Mouse (Mus musculus): ENCODE results near the gene Ubap2. TPM values are rescaled to one million over a fixed set of nuclear protein-coding genes. Genes with fewer than 3 reads are reported as not detected.

Gene Ubap2
- polyA plus RNA-seq, 1 experiment from 2014 or later, result 67.3 TPM

DNA sequence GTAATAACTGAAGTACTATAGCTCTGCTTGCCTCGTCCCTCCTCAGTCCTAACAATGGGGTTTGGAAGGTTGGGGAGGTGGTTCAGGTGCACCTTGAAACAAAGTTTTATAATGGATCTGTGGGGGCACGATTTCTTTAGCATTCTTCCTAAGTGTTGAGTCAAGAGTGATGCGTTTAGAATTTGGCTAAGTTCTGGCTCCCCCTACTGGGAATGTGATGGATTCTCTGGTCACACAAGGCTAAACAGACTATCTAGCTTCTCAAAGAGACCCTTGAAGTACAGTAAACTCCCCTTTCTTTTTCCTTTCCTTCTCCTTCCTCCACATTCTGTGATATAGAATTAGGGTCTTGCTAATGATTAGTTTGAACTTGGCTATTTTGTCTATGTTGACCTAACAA is 11.5 kb upstream of the Ubap2 start:
- DNase-seq (ENCODE audit: low spot score), result peak; percentile 74
- H3K27ac ChIP-seq (replicated peaks; ENCODE audit: low read depth, low read length), result no peak overlapping the region
- H3K9ac ChIP-seq (replicated peaks; ENCODE audit: low read length), result no peak overlapping the region
- no peak for ATAC-seq (replicated peaks; ENCODE audit: insufficient number of reproducible peaks, low FRiP score, low TSS enrichment, low read depth)
- no peaks in the 10 kb centered on the region for H3K4me1 ChIP-seq (ENCODE audit: control insufficient read depth, insufficient read depth, low read length)
- no peaks in the 10 kb centered on the region for H3K27me3 ChIP-seq (ENCODE audit: control insufficient read depth, insufficient read depth, low read length)
- H3K4me2 ChIP-seq (ENCODE audit: low read depth, low read length), result no peak overlapping the region
- no peak overlapping the region for H3K4me3 ChIP-seq (ENCODE audit: low read depth, low read length)
- H3K9me3 ChIP-seq (replicated peaks; ENCODE audit: control insufficient read depth, low read length), result no peaks in the 10 kb centered on the region
- WGBS, result 23% methylated on average over 3 of the region's 3 CpGs
- H3K36me3 ChIP-seq (replicated peaks; ENCODE audit: control insufficient read depth, insufficient read depth, low read depth, low read length), result no peaks in the 10 kb centered on the region; the same call in 1 of the 2 replicates

DNA sequence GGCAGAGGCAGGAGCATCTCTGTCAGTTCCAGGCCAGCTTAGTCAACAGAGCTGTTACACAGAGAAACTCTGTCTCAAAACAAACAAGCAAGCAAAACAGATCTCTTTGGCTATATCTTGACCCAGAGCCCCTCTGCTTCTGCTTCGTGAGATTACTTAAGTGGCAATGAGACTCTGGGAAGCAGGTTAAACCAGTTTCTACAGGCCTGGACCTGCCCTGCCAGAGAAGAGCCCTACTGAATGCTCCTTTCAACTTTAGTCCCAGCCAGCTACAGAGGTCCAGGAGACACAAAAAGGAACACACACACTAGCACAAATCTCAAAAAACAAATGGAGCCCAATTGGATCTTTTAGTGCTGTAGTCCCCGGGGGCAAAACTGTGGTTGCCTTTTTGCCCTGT is 9.1 kb upstream of the Ubap2 start:
- DNase-seq (ENCODE audit: low spot score), result peak; percentile 51
- H3K27ac ChIP-seq (replicated peaks; ENCODE audit: low read depth, low read length), result no peak overlapping the region
- 65% methylated on average over 2 of the region's 2 CpGs for WGBS

GRCm38 (mm10) chr4:41275927-41276326 is 983 bp upstream of the Ubap2 start:
- Histone ChIP-seq H3K27ac (replicated peaks; ENCODE audit: low read depth, low read length) (peak overlapping the region; percentile 53), H3K4me2 (ENCODE audit: low read depth, low read length) (peak overlapping the region; percentile 32), H3K4me1 (ENCODE audit: control insufficient read depth, insufficient read depth, low read length) (no peaks in the 10 kb centered on the region; the same call in 1 of the 2 replicates), H3K9ac (replicated peaks; ENCODE audit: low read length) (peak overlapping the region; percentile 77), H3K9me3 (replicated peaks; ENCODE audit: control insufficient read depth, low read length) (no peaks in the 10 kb centered on the region), H3K4me3 (ENCODE audit: low read depth, low read length) (peak overlapping the region; percentile 53), H3K36me3 (replicated peaks; ENCODE audit: control insufficient read depth, insufficient read depth, low read depth, low read length) (no peaks in the 10 kb centered on the region), H3K27me3 (ENCODE audit: control insufficient read depth, insufficient read depth, low read length) (no peaks in the 10 kb centered on the region)
- no peak for ATAC-seq (replicated peaks; ENCODE audit: insufficient number of reproducible peaks, low FRiP score, low TSS enrichment, low read depth)
- 77% methylated on average over 5 of the region's 5 CpGs for WGBS
- DNase-seq (ENCODE audit: low spot score), result peak; percentile 5

More for the DNA sequence above, 9.1 kb upstream of the Ubap2 start:
- Histone ChIP-seq H3K27me3 (ENCODE audit: control insufficient read depth, insufficient read depth, low read length) (no peaks in the 10 kb centered on the region), H3K4me1 (ENCODE audit: control insufficient read depth, insufficient read depth, low read length) (no peaks in the 10 kb centered on the region), H3K4me2 (ENCODE audit: low read depth, low read length) (no peak overlapping the region), H3K9ac (replicated peaks; ENCODE audit: low read length) (no peak overlapping the region), H3K36me3 (replicated peaks; ENCODE audit: control insufficient read depth, insufficient read depth, low read depth, low read length) (no peaks in the 10 kb centered on the region), H3K9me3 (replicated peaks; ENCODE audit: control insufficient read depth, low read length) (no peaks in the 10 kb centered on the region), H3K4me3 (ENCODE audit: low read depth, low read length) (no peak overlapping the region)
- no peak for ATAC-seq (replicated peaks; ENCODE audit: insufficient number of reproducible peaks, low FRiP score, low TSS enrichment, low read depth)

GRCm38 (mm10) chr4:41274377-41274979 is 466 bp downstream of the Ubap2 start:
- Histone ChIP-seq H3K4me2 (ENCODE audit: low read depth, low read length) (peak overlapping the region; percentile 68), H3K4me1 (ENCODE audit: control insufficient read depth, insufficient read depth, low read length) (no peaks in the 10 kb centered on the region; the same call in 1 of the 2 replicates), H3K4me3 (ENCODE audit: low read depth, low read length) (peak overlapping the region; percentile 53), H3K27ac (replicated peaks; ENCODE audit: low read depth, low read length) (peak overlapping the region; percentile 75), H3K36me3 (replicated peaks; ENCODE audit: control insufficient read depth, insufficient read depth, low read depth, low read length) (peaks cover 3% of the 10 kb centered on the region; the same call in 1 of the 2 replicates), H3K27me3 (ENCODE audit: control insufficient read depth, insufficient read depth, low read length) (no peaks in the 10 kb centered on the region), H3K9me3 (replicated peaks; ENCODE audit: control insufficient read depth, low read length) (no peaks in the 10 kb centered on the region), H3K9ac (replicated peaks; ENCODE audit: low read length) (peak overlapping the region; percentile 92)
- no peak for DNase-seq (ENCODE audit: low spot score)
- 3% methylated on average over 18 of the region's 18 CpGs for WGBS
- peak; percentile 66 for ATAC-seq (replicated peaks; ENCODE audit: insufficient number of reproducible peaks, low FRiP score, low TSS enrichment, low read depth)

DNA sequence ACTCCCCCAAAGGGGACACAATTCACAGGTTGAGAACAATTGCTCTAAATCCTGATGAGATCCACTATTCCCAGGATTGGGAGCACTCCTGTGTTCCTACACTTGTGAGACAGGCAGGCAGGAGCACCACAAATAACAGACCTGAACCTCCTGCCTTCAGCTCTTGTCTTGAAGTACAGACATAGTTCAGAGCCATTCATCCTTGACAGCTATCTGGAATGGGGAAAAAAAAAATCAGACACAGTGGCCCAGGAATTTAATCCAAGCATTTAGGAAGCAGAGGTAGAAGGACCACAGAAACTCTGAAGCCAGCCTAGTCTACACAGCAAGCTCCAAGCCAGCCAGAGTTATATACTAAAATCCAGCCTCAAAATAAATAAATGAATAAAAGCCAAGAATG is 6.8 kb downstream of the Ubap2 start:
- H3K36me3 ChIP-seq (replicated peaks; ENCODE audit: control insufficient read depth, insufficient read depth, low read depth, low read length), result peaks cover 3% of the 10 kb centered on the region
- H3K9me3 ChIP-seq (replicated peaks; ENCODE audit: control insufficient read depth, low read length), result no peaks in the 10 kb centered on the region
- ATAC-seq (replicated peaks; ENCODE audit: insufficient number of reproducible peaks, low FRiP score, low TSS enrichment, low read depth), result no peak

GRCm38 (mm10) chr4:41266350-41266749 is 8.6 kb downstream of the Ubap2 start:
- Histone ChIP-seq H3K27ac (replicated peaks; ENCODE audit: low read depth, low read length) (no peak overlapping the region), H3K9me3 (replicated peaks; ENCODE audit: control insufficient read depth, low read length) (no peaks in the 10 kb centered on the region), H3K9ac (replicated peaks; ENCODE audit: low read length) (no peak overlapping the region), H3K4me2 (ENCODE audit: low read depth, low read length) (no peak overlapping the region), H3K4me3 (ENCODE audit: low read depth, low read length) (no peak overlapping the region), H3K27me3 (ENCODE audit: control insufficient read depth, insufficient read depth, low read length) (no peaks in the 10 kb centered on the region), H3K36me3 (replicated peaks; ENCODE audit: control insufficient read depth, insufficient read depth, low read depth, low read length) (peaks cover 3% of the 10 kb centered on the region), H3K4me1 (ENCODE audit: control insufficient read depth, insufficient read depth, low read length) (no peaks in the 10 kb centered on the region)
- DNase-seq (ENCODE audit: low spot score), result no peak
- ATAC-seq (replicated peaks; ENCODE audit: insufficient number of reproducible peaks, low FRiP score, low TSS enrichment, low read depth), result no peak
- 90% methylated on average over 4 of the region's 4 CpGs for WGBS

More for the DNA sequence above, 6.8 kb downstream of the Ubap2 start:
- Histone ChIP-seq H3K4me1 (ENCODE audit: control insufficient read depth, insufficient read depth, low read length) (no peaks in the 10 kb centered on the region; the same call in 1 of the 2 replicates), H3K4me3 (ENCODE audit: low read depth, low read length) (no peak overlapping the region), H3K27me3 (ENCODE audit: control insufficient read depth, insufficient read depth, low read length) (no peaks in the 10 kb centered on the region), H3K9ac (replicated peaks; ENCODE audit: low read length) (no peak overlapping the region), H3K4me2 (ENCODE audit: low read depth, low read length) (no peak overlapping the region), H3K27ac (replicated peaks; ENCODE audit: low read depth, low read length) (no peak overlapping the region)
- DNase-seq (ENCODE audit: low spot score), result no peak

GRCm38 (mm10) chr4:41260691-41261090 is 14.3 kb downstream of the Ubap2 start:
- no peak overlapping the region for H3K4me3 ChIP-seq (ENCODE audit: low read depth, low read length)
- H3K4me2 ChIP-seq (ENCODE audit: low read depth, low read length), result no peak overlapping the region
- no peak overlapping the region for H3K27ac ChIP-seq (replicated peaks; ENCODE audit: low read depth, low read length)
- no peaks in the 10 kb centered on the region for H3K36me3 ChIP-seq (replicated peaks; ENCODE audit: control insufficient read depth, insufficient read depth, low read depth, low read length)
- no peak for ATAC-seq (replicated peaks; ENCODE audit: insufficient number of reproducible peaks, low FRiP score, low TSS enrichment, low read depth)
- no peak for DNase-seq (ENCODE audit: low spot score)
- no peak overlapping the region for H3K9ac ChIP-seq (replicated peaks; ENCODE audit: low read length)
- no peaks in the 10 kb centered on the region for H3K9me3 ChIP-seq (replicated peaks; ENCODE audit: control insufficient read depth, low read length)
- no peaks in the 10 kb centered on the region for H3K4me1 ChIP-seq (ENCODE audit: control insufficient read depth, insufficient read depth, low read length)
- H3K27me3 ChIP-seq (ENCODE audit: control insufficient read depth, insufficient read depth, low read length), result no peaks in the 10 kb centered on the region

GRCm38 (mm10) chr4:41259019-41259418 is 15.9 kb downstream of the Ubap2 start:
- Histone ChIP-seq H3K4me1 (ENCODE audit: control insufficient read depth, insufficient read depth, low read length) (no peaks in the 10 kb centered on the region), H3K27me3 (ENCODE audit: control insufficient read depth, insufficient read depth, low read length) (no peaks in the 10 kb centered on the region), H3K9me3 (replicated peaks; ENCODE audit: control insufficient read depth, low read length) (no peaks in the 10 kb centered on the region), H3K9ac (replicated peaks; ENCODE audit: low read length) (no peak overlapping the region), H3K4me3 (ENCODE audit: low read depth, low read length) (no peak overlapping the region), H3K36me3 (replicated peaks; ENCODE audit: control insufficient read depth, insufficient read depth, low read depth, low read length) (no peaks in the 10 kb centered on the region), H3K4me2 (ENCODE audit: low read depth, low read length) (no peak overlapping the region), H3K27ac (replicated peaks; ENCODE audit: low read depth, low read length) (no peak overlapping the region)
- no peak for ATAC-seq (replicated peaks; ENCODE audit: insufficient number of reproducible peaks, low FRiP score, low TSS enrichment, low read depth)
- no peak for DNase-seq (ENCODE audit: low spot score)
- WGBS, result 92% methylated on average over 4 of the region's 4 CpGs
